Mouse (Mus musculus): Measurements from ENCODE around the gene Fut2. TPM values are rescaled to one million over a fixed set of nuclear protein-coding genes. Genes with fewer than 3 reads are reported as not detected.

Gene Fut2
- polyA plus RNA-seq, 1 experiment from 2014 or later: 0.38 TPM

DNA sequence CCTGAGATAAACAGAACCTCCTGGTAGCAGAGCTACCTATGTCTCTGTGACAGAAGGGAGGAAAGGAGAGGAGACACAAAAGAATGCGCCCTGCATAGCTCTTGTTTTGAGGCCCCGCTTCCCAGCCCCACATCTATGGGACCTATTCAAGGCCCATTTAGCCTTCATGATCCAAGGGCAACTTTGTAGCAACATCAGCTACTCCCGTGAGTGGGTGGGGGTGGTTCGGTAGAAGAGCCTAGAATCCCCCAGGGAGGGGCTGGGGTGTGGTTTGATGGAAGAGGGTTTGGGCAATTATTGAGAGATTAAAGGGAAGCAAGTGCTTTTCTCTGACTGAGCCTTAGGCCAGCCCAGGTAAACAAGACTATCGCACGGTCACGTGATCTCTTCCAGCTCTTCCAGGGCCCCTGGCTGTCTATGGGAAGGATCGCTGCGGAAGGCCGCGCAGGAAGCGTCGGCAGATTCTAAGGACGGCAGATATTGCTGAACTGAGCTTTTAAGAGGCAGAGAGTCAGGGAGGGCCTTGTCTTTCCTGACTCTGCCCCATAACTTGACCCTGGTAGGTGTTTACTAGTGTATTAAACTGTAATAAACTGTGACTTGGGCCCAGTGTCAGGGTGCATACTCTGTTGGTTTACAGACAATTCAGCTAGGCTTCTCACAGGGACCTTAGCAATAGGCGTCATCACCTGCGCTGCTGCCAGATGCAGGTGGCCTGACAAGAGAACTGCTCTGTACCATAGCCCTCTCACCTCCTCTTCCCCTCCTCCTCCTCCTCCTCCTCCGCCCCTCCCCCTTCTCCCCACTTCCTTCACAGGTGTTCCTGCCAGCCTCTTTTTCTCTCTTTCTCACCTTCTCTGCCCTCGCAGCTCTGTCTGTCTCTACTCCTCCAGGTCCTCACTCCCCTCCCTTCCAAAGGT lies 67.0 kb downstream of the Fut2 start:
- H3K4me2 ChIP-seq (ENCODE audit: low read length): no peak overlapping the region
- WGBS: 50% methylated on average over 18 of the region's 18 CpGs
- TF ChIP-seq CTCF (IDR thresholded peaks at IDR 0.05; ENCODE audit: low read depth): no peak
- no peaks in the 10 kb centered on the region for H3K27me3 ChIP-seq (ENCODE audit: insufficient read depth, low read length)
- no peak overlapping the region for H3K27ac ChIP-seq
- H3K9me3 ChIP-seq (replicated peaks; ENCODE audit: low read length): no peaks in the 10 kb centered on the region
- H3K4me1 ChIP-seq (replicated peaks; ENCODE audit: insufficient read depth, low read length): no peaks in the 10 kb centered on the region; the same call in 1 of the 2 replicates
- no peak overlapping the region for H3K4me3 ChIP-seq (replicated peaks; ENCODE audit: low read depth, low read length)
- no peak overlapping the region for H3K9ac ChIP-seq (ENCODE audit: low read depth, low read length)
- no peaks in the 10 kb centered on the region for H3K36me3 ChIP-seq (ENCODE audit: insufficient read depth, low read length)
- ATAC-seq (replicated peaks; ENCODE audit: low FRiP score, low read depth): no peak
- DNase-seq (ENCODE audit: low spot score): no peak

Other genes with a start within 250 kb of the Fut2 start
- gene Lhb, start 245.6 kb downstream of the Fut2 start, polyA plus RNA-seq (2015; fragmentation: Nextera tagmentation; extraction: Ambion mirVana): not detected in 2 replicates
- gene Gys1, start 231.6 kb downstream of the Fut2 start, polyA plus RNA-seq (2015; fragmentation: Nextera tagmentation; extraction: Ambion mirVana): 26.0 and 26.9 TPM in 2 replicates
- gene Ruvbl2, start 228.3 kb downstream of the Fut2 start, polyA plus RNA-seq (2015; fragmentation: Nextera tagmentation; extraction: Ambion mirVana): 94.6 and 98.9 TPM in 2 replicates
- gene Ftl1, start 206.5 kb downstream of the Fut2 start, polyA plus RNA-seq (2015; fragmentation: Nextera tagmentation; extraction: Ambion mirVana): 6,674 and 7,026 TPM in 2 replicates
- gene Bax, start 199.5 kb downstream of the Fut2 start, polyA plus RNA-seq (2015; fragmentation: Nextera tagmentation; extraction: Ambion mirVana): 183 and 194 TPM in 2 replicates
- gene Tulp2, start 184.5 kb downstream of the Fut2 start, polyA plus RNA-seq (2015; fragmentation: Nextera tagmentation; extraction: Ambion mirVana): 0.93 and 1.1 TPM in 2 replicates
- not detected in 2 replicates for gene Gm45808, start 179.6 kb downstream of the Fut2 start, polyA plus RNA-seq (2015; fragmentation: Nextera tagmentation; extraction: Ambion mirVana)
- 1.8 TPM in 2 replicates for gene Dhdh, start 177.6 kb downstream of the Fut2 start, polyA plus RNA-seq (2015; fragmentation: Nextera tagmentation; extraction: Ambion mirVana)
- gene Nucb1, start 156.0 kb downstream of the Fut2 start, polyA plus RNA-seq (2015; fragmentation: Nextera tagmentation; extraction: Ambion mirVana): 246 and 265 TPM in 2 replicates
- 21.4 and 21.9 TPM in 2 replicates for gene Ppp1r15a, start 140.1 kb downstream of the Fut2 start, polyA plus RNA-seq (2015; fragmentation: Nextera tagmentation; extraction: Ambion mirVana)
- gene Plekha4, start 140.1 kb downstream of the Fut2 start, polyA plus RNA-seq (2015; fragmentation: Nextera tagmentation; extraction: Ambion mirVana): 5.1 and 5.8 TPM in 2 replicates
- 20.5 and 21.0 TPM in 2 replicates for gene Hsd17b14, start 111.5 kb downstream of the Fut2 start, polyA plus RNA-seq (2015; fragmentation: Nextera tagmentation; extraction: Ambion mirVana)
- 92.7 and 93.0 TPM in 2 replicates for gene Bcat2, start 96.2 kb downstream of the Fut2 start, polyA plus RNA-seq (2015; fragmentation: Nextera tagmentation; extraction: Ambion mirVana)
- 0.12 TPM in 1 of 2 replicates, not detected in the other for gene Fgf21, start 50.9 kb downstream of the Fut2 start, polyA plus RNA-seq (2015; fragmentation: Nextera tagmentation; extraction: Ambion mirVana)
- gene Fut1, start 49.1 kb downstream of the Fut2 start, polyA plus RNA-seq (2015; fragmentation: Nextera tagmentation; extraction: Ambion mirVana): 0.08 and 0.26 TPM in 2 replicates
- 0.17 and 0.29 TPM in 2 replicates for gene Izumo1, start 44.6 kb downstream of the Fut2 start, polyA plus RNA-seq (2015; fragmentation: Nextera tagmentation; extraction: Ambion mirVana)
- 16.9 and 21.1 TPM in 2 replicates for gene Rasip1, start 38.9 kb downstream of the Fut2 start, polyA plus RNA-seq (2015; fragmentation: Nextera tagmentation; extraction: Ambion mirVana)
- 3.9 and 4.8 TPM in 2 replicates for gene Mamstr, start 26.4 kb downstream of the Fut2 start, polyA plus RNA-seq (2015; fragmentation: Nextera tagmentation; extraction: Ambion mirVana)
- gene Ntn5, start 17.6 kb upstream of the Fut2 start, polyA plus RNA-seq (2015; fragmentation: Nextera tagmentation; extraction: Ambion mirVana): 0.18 and 0.23 TPM in 2 replicates
- gene Sec1, start 28.0 kb upstream of the Fut2 start, polyA plus RNA-seq (2015; fragmentation: Nextera tagmentation; extraction: Ambion mirVana): 0.13 and 0.32 TPM in 2 replicates
- 7.5 and 8.9 TPM in 2 replicates for gene Car11, start 33.4 kb upstream of the Fut2 start, polyA plus RNA-seq (2015; fragmentation: Nextera tagmentation; extraction: Ambion mirVana)
- gene Dbp, start 38.7 kb upstream of the Fut2 start, polyA plus RNA-seq (2015; fragmentation: Nextera tagmentation; extraction: Ambion mirVana): 8.4 and 8.6 TPM in 2 replicates
- 1,049 and 1,142 TPM in 2 replicates for gene Rpl18, start 49.1 kb upstream of the Fut2 start, polyA plus RNA-seq (2015; fragmentation: Nextera tagmentation; extraction: Ambion mirVana)
- gene Sphk2, start 51.6 kb upstream of the Fut2 start, polyA plus RNA-seq (2015; fragmentation: Nextera tagmentation; extraction: Ambion mirVana): 20.8 and 22.3 TPM in 2 replicates
- gene Fam83e, start 54.8 kb upstream of the Fut2 start, polyA plus RNA-seq (2015; fragmentation: Nextera tagmentation; extraction: Ambion mirVana): 0.23 and 0.28 TPM in 2 replicates
- gene Spaca4, start 59.4 kb upstream of the Fut2 start, polyA plus RNA-seq (2015; fragmentation: Nextera tagmentation; extraction: Ambion mirVana): not detected in 2 replicates
- 0.59 and 0.91 TPM in 2 replicates for gene Lmtk3, start 117.3 kb upstream of the Fut2 start, polyA plus RNA-seq (2015; fragmentation: Nextera tagmentation; extraction: Ambion mirVana)
- gene Sult2b1, start 118.3 kb upstream of the Fut2 start, polyA plus RNA-seq (2015; fragmentation: Nextera tagmentation; extraction: Ambion mirVana): 3.7 and 3.9 TPM in 2 replicates
- 99.2 and 105 TPM in 2 replicates for gene Cyth2, start 148.2 kb upstream of the Fut2 start, polyA plus RNA-seq (2015; fragmentation: Nextera tagmentation; extraction: Ambion mirVana)
- 0.80 and 1.3 TPM in 2 replicates for gene Kcnj14, start 158.4 kb upstream of the Fut2 start, polyA plus RNA-seq (2015; fragmentation: Nextera tagmentation; extraction: Ambion mirVana)
- 50.6 and 53.5 TPM in 2 replicates for gene Grwd1, start 164.6 kb upstream of the Fut2 start, polyA plus RNA-seq (2015; fragmentation: Nextera tagmentation; extraction: Ambion mirVana)
- 81.3 and 84.5 TPM in 2 replicates for gene Kdelr1, start 206.4 kb upstream of the Fut2 start, polyA plus RNA-seq (2015; fragmentation: Nextera tagmentation; extraction: Ambion mirVana)
- 0.29 and 0.32 TPM in 2 replicates for gene Grin2d, start 212.0 kb upstream of the Fut2 start, polyA plus RNA-seq (2015; fragmentation: Nextera tagmentation; extraction: Ambion mirVana)
- 0.96 and 1.6 TPM in 2 replicates for gene Syngr4, start 230.3 kb upstream of the Fut2 start, polyA plus RNA-seq (2015; fragmentation: Nextera tagmentation; extraction: Ambion mirVana)
- 6.2 and 6.7 TPM in 2 replicates for gene Tmem143, start 230.5 kb upstream of the Fut2 start, polyA plus RNA-seq (2015; fragmentation: Nextera tagmentation; extraction: Ambion mirVana)